In genomic region chr8:11666023-11666716, GRCm38 (mm10) we compare ENCODE assay signal across 19 mouse cellular contexts. TPM values are rescaled to one million over a fixed set of nuclear protein-coding genes. Genes with fewer than 3 reads are reported as not detected.
DNase-seq lines count a peak whose midpoint lies in the region; ATAC-seq and TF ChIP-seq lines count a peak whose summit lies in the region.
"Not testable (repeated sequence)": the region's sequence is repeated elsewhere in the genome, so short reads cannot be mapped to it uniquely, and the experiment has no call there.
"Had no signal": no experiment of that assay in that cellular context is flagged by ENCODE, and none has a peak within 500 bp of the region (broad histone marks: within the 10 kb centered on the region; RNA-seq: fewer than 3 reads in every experiment).

No protein-coding gene starts in this region.

- H3K27me3 ChIP-seq in forebrain, embryonic 16.5 days (replicated peaks; ENCODE audit: control insufficient read depth, insufficient read depth, low read length); myocyte (ENCODE audit: control insufficient read depth, insufficient read depth, insufficient read length): not testable (repeated sequence)

- peak; percentile 65; the same call in 1 of the 2 replicates for ATAC-seq in forebrain, embryonic 16.5 days

- not testable (repeated sequence) for H3K9ac ChIP-seq in forebrain, embryonic 16.5 days (replicated peaks; ENCODE audit: low read depth, low read length)

- H3K79me2 ChIP-seq in myocyte (ENCODE audit: control insufficient read depth, insufficient read depth): not testable (repeated sequence)

- H3K4me3 ChIP-seq in forebrain, embryonic 16.5 days (replicated peaks; ENCODE audit: low read length); myocyte: not testable (repeated sequence)

- TF ChIP-seq CTCF in brain, embryonic 14.5 days (IDR thresholded peaks at IDR 0.05; ENCODE audit: borderline replicate concordance, extremely low read depth, insufficient read depth, insufficient read length): not testable (repeated sequence)

- not testable (repeated sequence) for H3K9me3 ChIP-seq in forebrain, embryonic 16.5 days (ENCODE audit: control insufficient read depth, low read length)

- not testable (repeated sequence) for H3K36me3 ChIP-seq in forebrain, embryonic 16.5 days (ENCODE audit: control insufficient read depth, insufficient read depth); myocyte (ENCODE audit: control insufficient read depth, insufficient read depth)

- not testable (repeated sequence) for H3K4me2 ChIP-seq in forebrain, embryonic 16.5 days (ENCODE audit: low read length)
- peak overlapping the region; percentile 46 for H3K4me2 ChIP-seq in myocyte (ENCODE audit: low read depth)

- not testable (repeated sequence) for H3K4me1 ChIP-seq in forebrain, embryonic 16.5 days (replicated peaks; ENCODE audit: control insufficient read depth, insufficient read depth, low read length)

- peak; percentile 46 for DNase-seq in R1 (ENCODE audit: low read depth, low spot score)
- peak; percentile 14 for DNase-seq in brain, embryonic 14.5 days (ENCODE audit: low read depth)
- peak; percentile 9 for DNase-seq in layer of hippocampus, adult 9-11 months
- DNase-seq in right cerebral cortex, postnatal 4 days: peak; percentile 6

- not testable (repeated sequence) for TF ChIP-seq POLR2A in brain, embryonic 14.5 days (IDR thresholded peaks at IDR 0.05; ENCODE audit: borderline replicate concordance, extremely low read depth, insufficient read depth, insufficient read length, poor library complexity, severe bottlenecking); myocyte (IDR thresholded peaks at IDR 0.05; ENCODE audit: insufficient read length, low read depth)

- H3K27ac ChIP-seq in forebrain, embryonic 16.5 days (ENCODE audit: low read length): not testable (repeated sequence)

- 64% methylated on average over 20 of the region's 20 CpGs for whole genome bisulfite sequencing in forebrain, embryonic 16.5 days

- not testable (repeated sequence) for H3ac ChIP-seq in myocyte (ENCODE audit: control insufficient read depth, insufficient read length)

TF ChIP-seq in myocyte, 11 proteins besides CTCF, POLR2A, EP300 and RAD21:
- peak in 1 of 3 experiments; percentile 41 for TF ChIP-seq MYOD1 (IDR thresholded peaks at IDR 0.05; ENCODE audit: control insufficient read depth in 1 of 3, insufficient read length in 2 of 3, low read depth in 2 of 3)

RNA-seq across cellular contexts. Expression of gene Ankrd10, which starts 30.6 kb away (rescaled TPM):
- 151 and 230 TPM in 2 replicates for polyA plus RNA-seq in brain, embryonic 14.5 days (2012; rRNA removed)
- 126 TPM in 2 replicates for polyA plus RNA-seq in forebrain, embryonic 16.5 days (2015; fragmentation: Nextera tagmentation; extraction: Ambion mirVana)
- polyA plus RNA-seq in myocyte (2012; fragmentation: generic; extraction: Trizol): 71.9 TPM

RNA-seq across cellular contexts. Expression of gene 1700016D06Rik, which starts 34.7 kb away (rescaled TPM):
- polyA plus RNA-seq in brain, embryonic 14.5 days (2012; rRNA removed): not detected in 2 replicates
- 0.32 TPM in 1 of 2 replicates, not detected in the other for polyA plus RNA-seq in forebrain, embryonic 16.5 days (2015; fragmentation: Nextera tagmentation; extraction: Ambion mirVana)
- polyA plus RNA-seq in myocyte (2012; fragmentation: generic; extraction: Trizol): 0.30 TPM
- polyA plus RNA-seq: C2C12; cerebellum, adult 2 months; embryonic facial prominence, embryonic 12.5 days; embryonic facial prominence, embryonic 15.5 days; forebrain, embryonic 11.5 days; heart, embryonic 12.5 days; heart, embryonic 16.5 days; hindbrain, embryonic 11.5 days; hindbrain, embryonic 14.5 days; hindbrain, postnatal 0 days; inflammation-experienced regulatory T-cells, adult 6 months; intestine, embryonic 16.5 days; Patski had no signal
